Comparison of ENCODE assay signal across 17 mouse cellular contexts in the genomic region with DNA sequence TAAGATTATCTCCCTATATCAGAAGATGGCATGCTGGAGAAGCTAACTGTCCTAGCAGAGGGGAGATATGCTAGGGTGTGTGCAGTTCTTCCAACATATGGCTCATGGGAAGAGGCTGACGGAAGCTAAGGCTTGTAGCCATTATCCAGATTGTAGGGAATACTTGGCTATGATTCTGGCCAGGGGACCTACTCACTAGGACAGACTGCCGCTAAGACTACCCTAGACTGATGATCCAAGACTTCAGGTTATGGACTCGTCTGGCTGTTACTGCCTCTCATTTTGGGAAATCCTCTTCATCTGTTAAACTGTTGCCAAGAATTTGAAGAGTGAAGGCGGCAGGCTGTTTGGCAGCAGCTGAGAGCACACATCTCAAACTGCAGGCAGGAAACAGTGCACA. TPM values are rescaled to one million over a fixed set of nuclear protein-coding genes. Genes with fewer than 3 reads are reported as not detected.
A peak's percentile ranks its signal among the peaks of the same experiment; 100 is the strongest.
DNase-seq lines count a peak whose midpoint lies in the region; ATAC-seq lines count a peak whose summit lies in the region.
"Had no signal": no experiment of that assay in that cellular context is flagged by ENCODE, and none has a peak within 500 bp of the region (broad histone marks: within the 10 kb centered on the region; RNA-seq: fewer than 3 reads in every experiment).

No protein-coding gene starts in this region.

- peak; percentile 91 for ATAC-seq in frontal cortex, adult (ENCODE audit: low TSS enrichment)
- ATAC-seq: hindbrain, postnatal 0 days; intestine, embryonic 15.5 days; Patski had no signal

- intact Hi-C loops in left cerebral cortex, postnatal 25 days (cut with DNase I), result no loop called here

- no peak for DNase-seq in frontal cortex, postnatal 10 days (ENCODE audit: low spot score in 2 of 2)
- peak; percentile 26 to 75 for DNase-seq in left cerebral cortex, postnatal 25 days (ENCODE audit: low spot score in 2 of 2)
- no peak for DNase-seq in left cerebral cortex, adult 11 months (ENCODE audit: low spot score)
- peak; percentile 75 for DNase-seq in brain, adult 2 months (ENCODE audit: low read depth, low spot score)
- peak; percentile 37 for DNase-seq in right cerebral cortex, postnatal 25 days
- no peak for DNase-seq in testis, postnatal 10 days (ENCODE audit: low spot score)
- DNase-seq: adrenal gland, postnatal 10 days; cerebellum, adult 11-12 months; cerebellum, adult 9-11 months; embryo, embryonic 11 days; gastrocnemius, postnatal 14 days; kidney, adult 8-10 months; kidney, postnatal 4 days had no signal

RNA-seq across cellular contexts. Expression of a gene that starts 20.0 kb away (rescaled TPM):
- total RNA-seq in left cerebral cortex, postnatal 25 days (2021), result 100 to 1,000 TPM; 155 TPM

Comparison
In these comparisons a context has a peak if more than half of its experiments do, and no peak if none do; other contexts are left out.
1. DNase-seq: peak in left cerebral cortex, postnatal 25 days (2 of 2), brain, adult 2 months (single experiment) and right cerebral cortex, postnatal 25 days (single experiment); none in frontal cortex, postnatal 10 days (0 of 2), left cerebral cortex, adult 11 months (single experiment) and testis, postnatal 10 days (single experiment).